Mouse (Mus musculus): ENCODE results near the gene Acaca.
"Not testable (repeated sequence)": the region's sequence is repeated elsewhere in the genome, so short reads cannot be mapped to it uniquely, and the experiment has no call there.

- TF ChIP-seq POLR2A (IDR thresholded peaks at IDR 0.05; ENCODE audit: borderline replicate concordance, low read depth, low read length); CTCF (IDR thresholded peaks at IDR 0.05; ENCODE audit: low read depth, low read length): not testable (repeated sequence)
Observed at GRCm38 (mm10) chr11:84392066-84392465, 262.6 kb downstream of the Acaca start.
